Mouse (Mus musculus) forebrain, embryonic 13.5 days (tissue): ENCODE measurements around the gene Gm28434. TPM values are rescaled to one million over a fixed set of nuclear protein-coding genes. Genes with fewer than 3 reads are reported as not detected.

Experiments
- polyA plus RNA-seq: library from polyadenylated mRNA; unstranded; fragments of >200 nt; fragmentation: Nextera tagmentation; extraction: Ambion mirVana; gene quantifications from 2 replicates; pipeline ENCODE4 v1.2.1, GENCODE M21; 2015

Gm28434 gene
- polyA plus RNA-seq, 1 experiment from 2014 or later = not detected

Other genes with a start within 250 kb of the Gm28434 start
- not detected in 2 replicates for gene Csn1s2a, start 194.9 kb upstream of the Gm28434 start, polyA plus RNA-seq
- gene Csn1s2b, start 161.4 kb upstream of the Gm28434 start, polyA plus RNA-seq = not detected in 2 replicates
- gene Prr27, start 143.8 kb upstream of the Gm28434 start, polyA plus RNA-seq = not detected in 2 replicates
- gene Odam, start 84.5 kb upstream of the Gm28434 start, polyA plus RNA-seq = not detected in 2 replicates
- not detected in 2 replicates for gene Csn3, start 43.9 kb upstream of the Gm28434 start, polyA plus RNA-seq
- gene 2310003L06Rik, start 58 bp upstream of the Gm28434 start, polyA plus RNA-seq = not detected in 2 replicates
- gene Cabs1, start 9.9 kb downstream of the Gm28434 start, polyA plus RNA-seq = not detected in 2 replicates
- not detected in 2 replicates for gene Smr3a, start 33.0 kb downstream of the Gm28434 start, polyA plus RNA-seq
- not detected in 2 replicates for gene Smr2, start 117.0 kb downstream of the Gm28434 start, polyA plus RNA-seq
- not detected in 2 replicates for gene Gm11116, start 142.0 kb downstream of the Gm28434 start, polyA plus RNA-seq
- not detected in 2 replicates for gene Gm11115, start 184.6 kb downstream of the Gm28434 start, polyA plus RNA-seq